Comparison of ENCODE assay signal across 8 mouse cellular contexts in the genomic region with DNA sequence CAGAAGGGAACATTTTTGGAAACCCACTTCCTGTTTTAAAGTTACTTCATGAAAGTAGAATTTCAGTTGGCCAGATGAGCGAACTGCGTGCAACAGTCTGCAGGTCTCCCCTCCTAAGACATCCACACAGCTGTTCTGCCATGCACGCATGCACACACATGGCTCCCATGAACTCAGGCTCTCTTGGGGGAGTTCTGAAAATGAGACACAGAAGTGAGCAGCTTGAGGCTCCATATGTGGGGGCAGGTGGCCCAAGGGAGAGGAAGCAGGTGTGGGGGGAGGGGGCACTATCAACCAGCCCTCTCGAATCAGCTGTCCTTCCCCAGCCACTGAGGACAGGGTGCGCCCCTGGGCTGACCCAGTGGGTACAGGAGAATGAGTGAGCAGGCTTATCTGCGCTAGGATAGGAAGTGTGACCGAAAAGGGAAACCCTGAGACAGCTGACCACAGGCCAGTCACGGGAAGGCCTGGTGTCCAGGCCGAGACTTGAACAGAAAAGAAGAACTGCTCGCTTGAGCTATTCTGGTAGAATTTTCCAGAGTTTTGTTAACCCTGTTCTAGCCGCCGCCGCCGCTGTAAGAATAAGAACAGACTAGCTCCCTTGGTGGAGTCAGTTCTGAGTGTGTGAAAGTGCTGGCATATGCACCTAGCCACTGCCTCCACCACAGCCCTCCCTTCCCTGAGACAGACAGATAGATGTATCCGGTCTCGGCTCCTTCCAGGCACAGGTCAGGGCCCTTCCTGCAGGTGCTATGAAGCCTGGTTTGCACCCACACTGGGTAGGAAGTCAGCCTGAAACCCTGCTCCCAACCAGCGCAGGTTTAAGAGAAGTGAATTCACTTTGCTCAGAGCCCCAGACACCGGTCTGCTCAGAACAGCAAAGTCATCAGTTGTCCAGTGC. TPM values are rescaled to one million over a fixed set of nuclear protein-coding genes. Genes with fewer than 3 reads are reported as not detected.
DNase-seq lines count a peak whose midpoint lies in the region; ATAC-seq lines count a peak whose summit lies in the region.

No protein-coding gene starts in this region.

- DNase-seq in kidney, postnatal 10 days, result peak; percentile 25
- DNase-seq in kidney, adult 9 months, result no peak
- peak; percentile 56 for DNase-seq in brain, adult 2 months (ENCODE audit: low read depth, low spot score)
- DNase-seq in thymus, postnatal 14 days, result peak; percentile 89
- no peak for DNase-seq in forebrain, embryonic 11.5 days (ENCODE audit: low spot score)
- no peak for DNase-seq in testis, postnatal 14 days (ENCODE audit: low spot score)

- no peak overlapping the region for H3K4me2 ChIP-seq in forebrain, embryonic 11.5 days (ENCODE audit: low read depth, low read length, severe bottlenecking)

- WGBS in macrophage (ENCODE audit: missing documents), result under 1% methylated on average over 18 of the region's 18 CpGs
- WGBS in forebrain, embryonic 11.5 days, result 86% methylated on average over 18 of the region's 18 CpGs

- H3K9me3 ChIP-seq in forebrain, embryonic 11.5 days (ENCODE audit: control insufficient read depth, low read length), result no peaks in the 10 kb centered on the region

- no peaks in the 10 kb centered on the region for H3K27me3 ChIP-seq in forebrain, embryonic 11.5 days (ENCODE audit: control insufficient read depth, insufficient read depth, low read length)

- no peak overlapping the region for H3K4me3 ChIP-seq in macrophage (ENCODE audit: inconsistent target)
- no peak overlapping the region for H3K4me3 ChIP-seq in forebrain, embryonic 11.5 days (ENCODE audit: low read depth, low read length)

- H3K79me2 ChIP-seq in macrophage (ENCODE audit: inconsistent target), result peaks cover 23% of the 10 kb centered on the region; the same call in 1 of the 2 replicates

- peak; percentile 79 to 81 for ATAC-seq in hematopoietic stem cell, adult 5-6 weeks (replicated peaks in 1 of 2; ENCODE audit: insufficient read depth in 1 of 2, low FRiP score in 2 of 2, low TSS enrichment in 1 of 2, low read depth in 1 of 2, poor library complexity in 2 of 2, severe bottlenecking in 2 of 2)
- ATAC-seq in forebrain, embryonic 11.5 days (replicated peaks; ENCODE audit: low FRiP score), result no peak

- peak overlapping the region; percentile 100 for H3K27ac ChIP-seq in macrophage
- no peak overlapping the region for H3K27ac ChIP-seq in forebrain, embryonic 11.5 days (ENCODE audit: low read depth, low read length)

- no peaks in the 10 kb centered on the region for H3K4me1 ChIP-seq in forebrain, embryonic 11.5 days (replicated peaks; ENCODE audit: control insufficient read depth, insufficient read depth, low read length)

- H3K9ac ChIP-seq in forebrain, embryonic 11.5 days (ENCODE audit: low read length), result no peak overlapping the region

- peaks cover 11% of the 10 kb centered on the region; the same call in 1 of the 2 replicates for H3K36me3 ChIP-seq in macrophage (ENCODE audit: inconsistent target)
- H3K36me3 ChIP-seq in forebrain, embryonic 11.5 days (ENCODE audit: control insufficient read depth, insufficient read depth, low read length), result no peaks in the 10 kb centered on the region

RNA-seq across cellular contexts. Expression of gene Rgs10, which starts 26.2 kb away (rescaled TPM):
- total RNA-seq in hematopoietic stem cell, adult 5-6 weeks (2017), result 22.0 and 56.0 TPM in 2 replicates
- total RNA-seq in macrophage (2018; cell fraction: chromatin; rRNA removed), result 100 to 1,000 TPM in 5 of 26 experiments, 10 to 100 TPM in 21; 21.3 to 162 (median 50.2) TPM
- 100 to 1,000 TPM; 149 to 501 (median 221) TPM for total RNA-seq in macrophage (2018; cell fraction: cytosol; rRNA removed)
- total RNA-seq in macrophage (2018; cell fraction: nucleus; rRNA removed), result 100 to 1,000 TPM in 3 of 26 experiments, 10 to 100 TPM in 23; 24.5 to 128 (median 54.6) TPM
- 269 to 404 TPM (median 315 TPM) in 3 replicates for polyA plus RNA-seq in macrophage (2018)
- 6.0 and 6.6 TPM in 2 replicates for polyA plus RNA-seq in forebrain, embryonic 11.5 days (2014; fragmentation: Nextera tagmentation; extraction: Ambion mirVana)

Comparison
In these comparisons a context has a peak if more than half of its experiments do, and no peak if none do; other contexts are left out.
1. DNase-seq: peak in kidney, postnatal 10 days (single experiment), brain, adult 2 months (single experiment) and thymus, postnatal 14 days (single experiment); none in kidney, adult 9 months (single experiment), forebrain, embryonic 11.5 days (single experiment) and testis, postnatal 14 days (single experiment).
2. RNA of gene Rgs10, which starts 26.2 kb away (polyA plus RNA-seq): 269 to 404 TPM in macrophage; 6.0 to 6.6 TPM in forebrain, embryonic 11.5 days; every median in the first group is over 10 times any median in the second.